Mouse (Mus musculus) MEL (cell line): ENCODE results near the gene Gm48551. TPM values are rescaled to one million over a fixed set of nuclear protein-coding genes. Genes with fewer than 3 reads are reported as not detected.

Source experiments
- DNase-seq: peaks from one replicate; pipeline ENCODE4 v3.0.0; 2011; ENCODE audit warnings: low read depth, low spot score
- H3K27ac ChIP-seq: 2 replicates; pipeline ENCODE4 v1.5.1; 2012; ENCODE audit warnings: low read depth, mild to moderate bottlenecking, control low read depth, low read length, moderate library complexity; ENCODE audit not compliant: control insufficient read depth
- H3K27me3 ChIP-seq, 2 experiments: fragments of 150-350 bp in 1 of 2; sonication (generic) in 1 of 2; 2 replicates each; pipeline ENCODE4 v1.6.1; 2012; ENCODE audit warnings: low read length in 2 of 2, mild to moderate bottlenecking in 2 of 2, improper control_type of control experiment in 1 of 2, moderate library complexity in 1 of 2; ENCODE audit not compliant: insufficient read depth in 2 of 2, control insufficient read depth in 1 of 2
- H3K36me3 ChIP-seq, 2 experiments: 2 replicates each; pipeline ENCODE4 v1.6.1; 2012 to 2014; ENCODE audit warnings: low read length in 2 of 2, improper control_type of control experiment in 1 of 2, inconsistent platforms in 1 of 2, mild to moderate bottlenecking in 1 of 2; ENCODE audit not compliant: insufficient read depth in 2 of 2, control insufficient read depth in 1 of 2
- H3K4me1 ChIP-seq, 2 experiments: fragments of 150-350 bp in 1 of 2; sonication (generic) in 1 of 2; 2 replicates each; pipeline ENCODE4 v1.6.1; 2012; ENCODE audit warnings: low read length in 2 of 2, improper control_type of control experiment in 1 of 2, mild to moderate bottlenecking in 1 of 2; ENCODE audit not compliant: insufficient read depth in 2 of 2, control insufficient read depth in 1 of 2
- H3K4me3 ChIP-seq, 2 experiments: fragments of 150-350 bp in 1 of 2; sonication (generic) in 1 of 2; 2 replicates each; pipeline ENCODE4 v1.5.1; 2012; ENCODE audit warnings: low read depth in 2 of 2, low read length in 2 of 2, mild to moderate bottlenecking in 2 of 2, moderate library complexity in 2 of 2, control low read depth in 1 of 2, improper control_type of control experiment in 1 of 2; ENCODE audit not compliant: control insufficient read depth in 1 of 2, insufficient read depth in 1 of 2
- H3K79me2 ChIP-seq: 2 replicates; pipeline ENCODE4 v1.6.1; 2012; ENCODE audit warnings: mild to moderate bottlenecking, low read length, moderate library complexity; ENCODE audit not compliant: control insufficient read depth, poor library complexity, insufficient read depth
- H3K9ac ChIP-seq: 2 replicates; pipeline ENCODE4 v1.6.1; 2012; ENCODE audit warnings: low read depth, mild to moderate bottlenecking, control low read depth, low read length, moderate library complexity; ENCODE audit not compliant: control insufficient read depth, poor library complexity, severe bottlenecking
- H3K9me3 ChIP-seq: fragments of 150-350 bp; sonication (generic); replicated peaks from 2 replicates; pipeline ENCODE4 v1.6.1; 2012; ENCODE audit warnings: mild to moderate bottlenecking, low read length, improper control_type of control experiment, moderate library complexity; ENCODE audit not compliant: insufficient read depth
- BHLHE40 ChIP-seq: IDR thresholded peaks from 2 replicates; pipeline ENCODE4 v1.6.1; 2012; ENCODE audit warnings: low read depth, mild to moderate bottlenecking, inconsistent platforms, low read length, improper control_type of control experiment, borderline replicate concordance
- CHD1 ChIP-seq: IDR thresholded peaks from 2 replicates; pipeline ENCODE4 v1.6.1; 2012; ENCODE audit warnings: low read depth, mild to moderate bottlenecking, inconsistent platforms, low read length, improper control_type of control experiment
- CHD2 ChIP-seq: IDR thresholded peaks from 2 replicates; pipeline ENCODE4 v1.6.1; 2011; ENCODE audit warnings: low read length, improper control_type of control experiment
- CTCF ChIP-seq, 3 experiments: IDR thresholded peaks in 2 of 3; conservative IDR thresholded peaks in 1 of 3; 2 replicates each; pipeline ENCODE4 v1.5.1; 2011 to 2012; ENCODE audit warnings: low read length in 3 of 3, low read depth in 2 of 3, mild to moderate bottlenecking in 2 of 3, improper control_type of control experiment in 1 of 3, inconsistent platforms in 1 of 3, mixed read lengths in 1 of 3, moderate library complexity in 1 of 3; ENCODE audit not compliant: control insufficient read depth in 1 of 3, insufficient read depth in 1 of 3, poor library complexity in 1 of 3, severe bottlenecking in 1 of 3
- E2F4 ChIP-seq: IDR thresholded peaks from 2 replicates; pipeline ENCODE4 v1.6.1; 2011; ENCODE audit warnings: low read depth, low read length, improper control_type of control experiment, borderline replicate concordance
- ELF1 ChIP-seq: IDR thresholded peaks from 2 replicates; pipeline ENCODE4 v1.6.1; 2014; ENCODE audit warnings: low read depth, mild to moderate bottlenecking, inconsistent platforms, low read length, improper control_type of control experiment, moderate library complexity
- EP300 ChIP-seq, 2 experiments: IDR thresholded peaks; 2 replicates each; pipeline ENCODE4 v1.6.1; 2011; ENCODE audit warnings: improper control_type of control experiment in 2 of 2, low read length in 2 of 2, low read depth in 1 of 2, mild to moderate bottlenecking in 1 of 2
- ETS1 ChIP-seq: IDR thresholded peaks from 2 replicates; pipeline ENCODE4 v1.6.1; 2012; ENCODE audit warnings: low read depth, mild to moderate bottlenecking, inconsistent platforms, low read length, improper control_type of control experiment, moderate library complexity
- GATA1 ChIP-seq: IDR thresholded peaks from 2 replicates; pipeline ENCODE4 v1.6.1; 2011; ENCODE audit warnings: low read depth, low read length, improper control_type of control experiment
- JUND ChIP-seq: IDR thresholded peaks from 2 replicates; pipeline ENCODE4 v1.6.1; 2011; ENCODE audit warnings: low read depth, mild to moderate bottlenecking, improper control_type of control experiment, low read length
- KAT2A ChIP-seq: conservative IDR thresholded peaks from 2 replicates; pipeline ENCODE4 v1.6.1; 2012; ENCODE audit warnings: low read depth, low read length, improper control_type of control experiment, inconsistent platforms
- MAX ChIP-seq: IDR thresholded peaks from 2 replicates; pipeline ENCODE4 v1.6.1; 2011; ENCODE audit warnings: low read length, improper control_type of control experiment
- MAZ ChIP-seq: IDR thresholded peaks from 2 replicates; pipeline ENCODE4 v1.6.1; 2012; ENCODE audit warnings: low read depth, mild to moderate bottlenecking, inconsistent platforms, low read length, improper control_type of control experiment
- MEF2A ChIP-seq: IDR thresholded peaks from 2 replicates; pipeline ENCODE4 v1.6.1; 2014; ENCODE audit warnings: low read depth, mild to moderate bottlenecking, inconsistent platforms, low read length, improper control_type of control experiment; ENCODE audit not compliant: poor library complexity, insufficient replicate concordance, severe bottlenecking; ENCODE audit errors: extremely low read depth
- MXI1 ChIP-seq: IDR thresholded peaks from 2 replicates; pipeline ENCODE4 v1.6.1; 2011; ENCODE audit warnings: mild to moderate bottlenecking, low read depth, low read length, improper control_type of control experiment
- MYB ChIP-seq: IDR thresholded peaks from 2 replicates; pipeline ENCODE4 v1.6.1; 2011; ENCODE audit warnings: mild to moderate bottlenecking, low read depth, low read length, improper control_type of control experiment
- MYC ChIP-seq: IDR thresholded peaks from 2 replicates; pipeline ENCODE4 v1.6.1; 2011; ENCODE audit warnings: low read depth, mild to moderate bottlenecking, low read length, improper control_type of control experiment, moderate library complexity
- NELFE ChIP-seq: IDR thresholded peaks from 2 replicates; pipeline ENCODE4 v1.6.1; 2011; ENCODE audit warnings: low read depth, low read length, improper control_type of control experiment
- NRF1 ChIP-seq: IDR thresholded peaks from 2 replicates; pipeline ENCODE4 v1.6.1; 2014; ENCODE audit warnings: low read depth, mild to moderate bottlenecking, inconsistent platforms, low read length, improper control_type of control experiment, moderate library complexity; ENCODE audit not compliant: poor library complexity, insufficient read depth, severe bottlenecking
- POLR2A ChIP-seq, 2 experiments: IDR thresholded peaks; 2 replicates each; pipeline ENCODE4 v1.6.1; 2011 to 2012; ENCODE audit warnings: low read length in 2 of 2, mild to moderate bottlenecking in 2 of 2, control low read depth in 1 of 2, improper control_type of control experiment in 1 of 2, low read depth in 1 of 2, moderate library complexity in 1 of 2; ENCODE audit not compliant: control insufficient read depth in 1 of 2, insufficient read depth in 1 of 2, poor library complexity in 1 of 2
- POLR2AphosphoS2 ChIP-seq: IDR thresholded peaks from 2 replicates; pipeline ENCODE4 v1.6.1; 2011; ENCODE audit warnings: low read length, improper control_type of control experiment
- POLR2AphosphoS5 ChIP-seq: IDR thresholded peaks from 2 replicates; pipeline ENCODE4 v1.6.1; 2012; ENCODE audit warnings: low read depth, borderline replicate concordance, mild to moderate bottlenecking, inconsistent platforms, low read length, moderate library complexity, mixed read lengths
- RAD21 ChIP-seq: IDR thresholded peaks from 2 replicates; pipeline ENCODE4 v1.6.1; 2011; ENCODE audit warnings: mild to moderate bottlenecking, low read depth, low read length, improper control_type of control experiment
- RCOR1 ChIP-seq: IDR thresholded peaks from 2 replicates; pipeline ENCODE4 v1.6.1; 2012; ENCODE audit warnings: low read depth, mild to moderate bottlenecking, inconsistent platforms, low read length, improper control_type of control experiment
- SIN3A ChIP-seq: IDR thresholded peaks from 2 replicates; pipeline ENCODE4 v1.6.1; 2012; ENCODE audit warnings: low read length, improper control_type of control experiment, inconsistent platforms
- SMC3 ChIP-seq: IDR thresholded peaks from 2 replicates; pipeline ENCODE4 v1.6.1; 2011; ENCODE audit warnings: low read depth, low read length, improper control_type of control experiment
- TBP ChIP-seq: IDR thresholded peaks from 2 replicates; pipeline ENCODE4 v1.8.0; 2011; ENCODE audit warnings: low read depth, low read length, improper control_type of control experiment
- UBTF ChIP-seq: IDR thresholded peaks from 2 replicates; pipeline ENCODE4 v1.6.1; 2012; ENCODE audit warnings: low read depth, mild to moderate bottlenecking, inconsistent platforms, low read length, improper control_type of control experiment, moderate library complexity, borderline replicate concordance; ENCODE audit not compliant: insufficient read depth
- USF1 ChIP-seq: IDR thresholded peaks from 2 replicates; pipeline ENCODE4 v1.6.1; 2014; ENCODE audit warnings: low read depth, mild to moderate bottlenecking, inconsistent platforms, low read length, improper control_type of control experiment, moderate library complexity
- ZC3H11A ChIP-seq: IDR thresholded peaks from 2 replicates; pipeline ENCODE4 v1.6.1; 2012; ENCODE audit warnings: low read depth, mild to moderate bottlenecking, inconsistent platforms, low read length, improper control_type of control experiment
- ZKSCAN1 ChIP-seq: IDR thresholded peaks from 2 replicates; pipeline ENCODE4 v1.6.1; 2012; ENCODE audit warnings: low read depth, mild to moderate bottlenecking, inconsistent platforms, low read length, improper control_type of control experiment, moderate library complexity
- ZMIZ1 ChIP-seq: IDR thresholded peaks from 2 replicates; pipeline ENCODE4 v1.6.1; 2012; ENCODE audit warnings: low read depth, mild to moderate bottlenecking, inconsistent platforms, low read length, improper control_type of control experiment, moderate library complexity
- polyA plus RNA-seq, 2 experiments: library from polyadenylated mRNA; stranded (reverse) in 1 of 2; unstranded in 1 of 2; fragments of >175 nt in 1 of 2; fragments of >200 nt in 1 of 2; gene quantifications; 2 replicates each; pipeline versions ENCODE4 v1.2.1 to v1.2.4; 2012; ENCODE audit warnings: low replicate concordance in 2 of 2, low read depth in 1 of 2; ENCODE audit not compliant: insufficient read length in 2 of 2, insufficient read depth in 1 of 2, missing spikeins in 1 of 2
- total RNA-seq: library from RNA; depleted of rRNA; stranded (reverse); fragments of 300-350 nt; gene quantifications from 2 replicates; pipeline ENCODE4 v1.2.3, GENCODE M21; 2012

Gene Gm48551
- total and polyA plus RNA-seq, 3 experiments = 0.62 to 2.6 TPM; not detected in 1

- no peak for TF ChIP-seq CHD1
- TF ChIP-seq NRF1 = no peak
- no peak for TF ChIP-seq JUND
- TF ChIP-seq EP300 (IDR thresholded peaks at IDR 0.05; ENCODE audit: low read depth in 1 of 2, low read length in 2 of 2) = no peak
- TF ChIP-seq UBTF = no peak
- TF ChIP-seq ELF1 = no peak
- TF ChIP-seq RAD21 = no peak
- no peak for TF ChIP-seq USF1
- TF ChIP-seq TBP = no peak
- TF ChIP-seq POLR2A (IDR thresholded peaks at IDR 0.05; ENCODE audit: control insufficient read depth in 1 of 2, insufficient read depth in 1 of 2, low read depth in 1 of 2, low read length in 2 of 2, poor library complexity in 1 of 2) = peak; percentile 9 to 19; a peak in 1 of 4 replicates
- no peak; the same call in 1 of the 2 replicates for TF ChIP-seq MAZ
- no peak for TF ChIP-seq GATA1
- peak; percentile 69 for TF ChIP-seq POLR2AphosphoS2
- no peak for TF ChIP-seq MEF2A
- TF ChIP-seq MYB = no peak
- TF ChIP-seq MYC = no peak
- TF ChIP-seq ZMIZ1 = peak; percentile 31; the same call in 1 of the 2 replicates
- no peak for TF ChIP-seq KAT2A
- no peak for TF ChIP-seq MAX
- TF ChIP-seq E2F4 = no peak
- TF ChIP-seq SMC3 = peak; percentile 8
- TF ChIP-seq BHLHE40 = no peak
- TF ChIP-seq ETS1 = no peak
- TF ChIP-seq NELFE = no peak
- no peak for TF ChIP-seq ZC3H11A
- TF ChIP-seq ZKSCAN1 = no peak
- no peak for TF ChIP-seq CTCF (IDR thresholded peaks at IDR 0.05 in 2 of 3, conservative IDR thresholded peaks at IDR 0.05 in 1 of 3; ENCODE audit: control insufficient read depth in 1 of 3, insufficient read depth in 1 of 3, low read depth in 2 of 3, low read length in 3 of 3, poor library complexity in 1 of 3, severe bottlenecking in 1 of 3)
- no peak for TF ChIP-seq SIN3A
- no peak for TF ChIP-seq MXI1
- TF ChIP-seq RCOR1 = no peak
- peak; percentile 85; the same call in 1 of the 2 replicates for TF ChIP-seq POLR2AphosphoS5
- TF ChIP-seq CHD2 = peak; percentile 5; the same call in 1 of the 2 replicates
- Histone ChIP-seq H3K9ac (no peak overlapping the region), H3K27ac (no peak overlapping the region), H3K27me3 (no peaks in the 10 kb centered on the region), H3K9me3 (no peaks in the 10 kb centered on the region), H3K79me2 (no peaks in the 10 kb centered on the region), H3K4me1 (peaks cover 0 to 5% of the 10 kb centered on the region in 2 experiments; a peak in 1 of 4 replicates), H3K36me3 (0 out of 4 replicates have a peak, but pooled peaks cover 0 to 3% of the 10 kb centered on the region in 2 experiments), H3K4me3 (no peak overlapping the region)
- peak; percentile 53 for DNase-seq
Measured at GRCm38 (mm10) chr10:81366477-81367206, 17.6 kb upstream of the Gm48551 start.
